Mouse (Mus musculus): ENCODE data around the gene Opn3. TPM values are rescaled to one million over a fixed set of nuclear protein-coding genes. Genes with fewer than 3 reads are reported as not detected.

The Opn3 gene
- polyA plus RNA-seq, 1 experiment from 2014 or later: 4.5 TPM

DNA sequence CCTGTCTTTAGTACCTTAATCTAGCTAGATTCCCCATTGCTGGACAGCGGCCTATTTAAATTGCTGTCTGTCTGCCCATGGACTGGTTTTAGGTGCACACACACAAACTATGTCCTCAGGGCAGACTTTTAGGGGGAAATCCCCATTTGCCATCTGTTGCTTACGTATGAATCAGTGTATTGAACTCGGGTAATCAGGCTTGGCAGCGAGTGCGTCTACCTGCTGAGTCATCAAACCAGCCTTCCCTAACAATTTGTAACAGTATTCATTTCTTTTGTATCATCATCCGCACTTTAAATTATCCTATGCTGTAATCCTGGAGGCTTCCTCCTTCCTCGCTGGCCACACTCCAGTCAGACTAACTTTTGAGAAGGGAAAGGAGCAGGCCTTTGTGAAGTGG, 22.5 kb downstream of the Opn3 start:
- no peaks in the 10 kb centered on the region for H3K27me3 ChIP-seq (ENCODE audit: control insufficient read depth, insufficient read depth, low read depth, low read length)
- H3K27ac ChIP-seq (ENCODE audit: low read length): no peak overlapping the region
- ATAC-seq (ENCODE audit: low read depth): no peak
- H3K4me3 ChIP-seq (ENCODE audit: low read length): no peak overlapping the region
- WGBS: 75% methylated on average over 7 of the region's 7 CpGs
- no peaks in the 10 kb centered on the region for H3K4me1 ChIP-seq (replicated peaks; ENCODE audit: control insufficient read depth, insufficient read depth, low read length)
- no peak overlapping the region for H3K9ac ChIP-seq (ENCODE audit: low read length)
- H3K9me3 ChIP-seq (ENCODE audit: control insufficient read depth, low read length): no peaks in the 10 kb centered on the region
- no peaks in the 10 kb centered on the region for H3K36me3 ChIP-seq (ENCODE audit: control insufficient read depth, insufficient read depth, low read length)
- H3K4me2 ChIP-seq (ENCODE audit: low read depth, low read length): no peak overlapping the region

DNA sequence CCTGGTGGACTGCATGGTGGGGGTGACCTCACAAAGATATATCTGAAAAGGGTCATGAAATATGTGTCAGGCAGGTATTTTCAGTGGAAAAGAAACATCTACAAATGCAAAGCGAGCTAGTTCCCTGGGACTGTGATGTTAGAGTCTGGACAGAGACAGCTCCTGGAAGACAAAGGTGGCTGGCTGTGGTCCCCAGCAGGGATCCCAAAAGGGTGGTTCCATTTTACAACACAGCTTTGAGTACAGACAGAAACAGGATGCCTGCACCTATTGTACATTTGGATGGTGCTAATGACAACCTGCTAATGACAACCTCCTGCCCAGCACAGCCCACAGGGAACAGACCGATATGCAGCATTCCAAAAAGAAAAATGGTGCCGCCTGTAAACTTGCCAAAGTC, 23.1 kb downstream of the Opn3 start:
- Histone ChIP-seq H3K4me3 (ENCODE audit: low read length) (no peak overlapping the region), H3K9me3 (ENCODE audit: control insufficient read depth, low read length) (no peaks in the 10 kb centered on the region), H3K9ac (ENCODE audit: low read length) (no peak overlapping the region), H3K4me1 (replicated peaks; ENCODE audit: control insufficient read depth, insufficient read depth, low read length) (no peaks in the 10 kb centered on the region), H3K36me3 (ENCODE audit: control insufficient read depth, insufficient read depth, low read length) (no peaks in the 10 kb centered on the region), H3K27ac (ENCODE audit: low read length) (no peak overlapping the region), H3K4me2 (ENCODE audit: low read depth, low read length) (no peak overlapping the region), H3K27me3 (ENCODE audit: control insufficient read depth, insufficient read depth, low read depth, low read length) (no peaks in the 10 kb centered on the region)
- 77% methylated on average over 3 of the region's 3 CpGs for WGBS
- no peak for ATAC-seq (ENCODE audit: low read depth)

DNA sequence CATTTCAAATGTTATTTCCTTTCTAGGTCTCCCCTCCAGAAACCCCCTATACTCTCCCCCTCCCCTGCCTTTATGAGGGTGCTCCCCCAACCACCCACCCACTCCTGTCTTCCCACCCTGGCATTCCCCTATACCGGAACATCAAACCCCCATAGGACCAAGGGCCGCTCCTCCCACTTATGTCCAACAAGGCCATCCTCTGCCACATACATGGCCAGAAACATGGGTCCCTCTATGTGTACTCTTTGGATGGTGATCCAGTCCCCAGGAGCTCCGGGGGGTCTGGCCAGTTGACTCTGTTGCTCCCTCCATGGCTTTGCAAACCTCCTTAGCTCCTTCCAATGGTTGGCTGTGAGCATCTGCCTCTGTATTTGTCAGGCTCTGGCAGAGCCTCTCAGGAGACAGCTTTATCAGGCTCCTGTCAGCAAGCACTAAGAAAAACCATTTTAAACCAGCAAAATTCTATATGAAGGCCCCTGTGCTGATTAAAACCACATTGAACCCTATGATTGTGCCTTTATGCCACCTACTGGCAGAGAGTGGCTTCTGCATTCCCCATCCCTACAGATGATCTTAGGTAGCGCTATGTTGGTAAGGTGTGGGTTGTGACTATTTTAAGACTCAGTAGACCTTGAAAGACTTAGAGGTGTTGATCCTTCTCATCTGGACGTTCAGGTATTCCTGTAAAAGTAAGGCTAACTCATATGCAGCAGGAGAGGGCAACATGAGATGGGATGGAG, 23.7 kb downstream of the Opn3 start:
- Histone ChIP-seq H3K9me3 (ENCODE audit: control insufficient read depth, low read length) (no peaks in the 10 kb centered on the region), H3K36me3 (ENCODE audit: control insufficient read depth, insufficient read depth, low read length) (no peaks in the 10 kb centered on the region), H3K27me3 (ENCODE audit: control insufficient read depth, insufficient read depth, low read depth, low read length) (no peaks in the 10 kb centered on the region), H3K4me3 (ENCODE audit: low read length) (no peak overlapping the region), H3K4me1 (replicated peaks; ENCODE audit: control insufficient read depth, insufficient read depth, low read length) (no peaks in the 10 kb centered on the region), H3K9ac (ENCODE audit: low read length) (no peak overlapping the region), H3K4me2 (ENCODE audit: low read depth, low read length) (no peak overlapping the region), H3K27ac (ENCODE audit: low read length) (no peak overlapping the region)
- peak; percentile 41; the same call in 1 of the 2 replicates for ATAC-seq (ENCODE audit: low read depth)
- WGBS: 70% methylated on average over 5 of the region's 5 CpGs

DNA sequence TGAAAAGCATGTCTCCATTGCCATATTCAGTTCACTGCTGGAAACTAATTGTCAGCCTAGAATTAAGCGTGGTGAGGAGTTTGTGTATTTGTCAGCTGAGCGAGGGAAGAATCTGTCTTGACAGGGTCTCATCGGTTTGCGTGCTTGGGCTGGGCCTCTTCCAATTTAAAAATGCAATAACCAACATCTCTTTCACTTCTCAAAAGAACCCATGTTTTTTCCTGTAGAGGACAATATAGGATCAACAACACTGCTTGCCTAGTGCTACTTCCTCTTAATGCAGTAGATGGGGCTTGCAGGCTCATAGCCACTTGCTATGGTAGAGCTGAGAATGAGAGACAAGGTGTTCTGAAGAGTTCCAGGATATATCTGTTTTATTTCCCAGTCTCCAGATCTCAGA, 32.7 kb downstream of the Opn3 start:
- Histone ChIP-seq H3K4me3 (ENCODE audit: low read length) (no peak overlapping the region), H3K27me3 (ENCODE audit: control insufficient read depth, insufficient read depth, low read depth, low read length) (no peaks in the 10 kb centered on the region), H3K4me2 (ENCODE audit: low read depth, low read length) (no peak overlapping the region), H3K27ac (ENCODE audit: low read length) (no peak overlapping the region), H3K9me3 (ENCODE audit: control insufficient read depth, low read length) (no peaks in the 10 kb centered on the region), H3K36me3 (ENCODE audit: control insufficient read depth, insufficient read depth, low read length) (no peaks in the 10 kb centered on the region), H3K9ac (ENCODE audit: low read length) (no peak overlapping the region), H3K4me1 (replicated peaks; ENCODE audit: control insufficient read depth, insufficient read depth, low read length) (no peaks in the 10 kb centered on the region)
- ATAC-seq (ENCODE audit: low read depth): no peak
- 92% methylated on average over 4 of the region's 4 CpGs for WGBS

DNA sequence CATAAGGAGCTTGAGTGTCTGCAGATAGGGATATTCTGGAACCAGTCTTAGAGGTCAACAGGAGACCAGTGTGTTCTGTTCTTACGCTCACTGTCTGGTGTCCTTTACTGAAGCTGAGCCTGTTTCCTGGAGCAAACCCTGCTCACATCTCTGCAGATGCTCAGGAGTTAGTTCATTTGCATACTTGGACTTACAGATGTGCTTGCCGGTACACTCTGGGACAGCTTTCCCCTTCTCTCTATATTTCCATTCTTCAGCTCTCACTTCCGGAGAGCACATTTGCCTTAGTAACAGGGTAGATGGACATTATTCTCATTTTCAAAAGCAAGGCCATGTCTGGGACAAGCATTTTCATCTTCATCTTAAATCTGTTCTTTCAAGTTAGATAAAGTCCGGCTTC, 44.0 kb downstream of the Opn3 start:
- WGBS: 90% methylated on average over 4 of the region's 4 CpGs
- Histone ChIP-seq H3K9ac (ENCODE audit: low read length) (no peak overlapping the region), H3K4me2 (ENCODE audit: low read depth, low read length) (no peak overlapping the region), H3K4me3 (ENCODE audit: low read length) (no peak overlapping the region), H3K36me3 (ENCODE audit: control insufficient read depth, insufficient read depth, low read length) (no peaks in the 10 kb centered on the region), H3K27me3 (ENCODE audit: control insufficient read depth, insufficient read depth, low read depth, low read length) (no peaks in the 10 kb centered on the region), H3K27ac (ENCODE audit: low read length) (no peak overlapping the region), H3K9me3 (ENCODE audit: control insufficient read depth, low read length) (no peaks in the 10 kb centered on the region), H3K4me1 (replicated peaks; ENCODE audit: control insufficient read depth, insufficient read depth, low read length) (no peaks in the 10 kb centered on the region)
- ATAC-seq (ENCODE audit: low read depth): no peak

DNA sequence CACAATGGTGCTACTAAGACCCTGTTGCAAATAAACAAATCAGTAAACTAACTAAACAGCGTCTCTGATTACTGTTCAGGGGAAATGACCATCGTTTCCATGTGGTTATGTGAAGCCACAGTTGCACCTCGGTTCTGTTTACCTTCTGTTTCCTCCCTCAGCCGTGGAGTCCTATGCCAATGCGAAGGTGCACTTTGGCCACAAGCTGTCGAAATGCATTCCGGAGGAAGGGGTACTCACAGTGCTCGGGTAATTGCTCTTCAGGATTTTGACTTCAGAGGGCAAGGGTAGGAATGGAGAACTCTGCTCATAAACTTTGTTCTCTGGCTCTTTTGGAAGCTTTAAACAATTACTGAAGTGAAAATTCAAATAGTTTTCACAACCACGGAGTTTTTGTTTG, 45.6 kb downstream of the Opn3 start:
- 30% methylated on average over 9 of the region's 9 CpGs for WGBS
- no peaks in the 10 kb centered on the region for H3K36me3 ChIP-seq (ENCODE audit: control insufficient read depth, insufficient read depth, low read length)
- no peaks in the 10 kb centered on the region for H3K27me3 ChIP-seq (ENCODE audit: control insufficient read depth, insufficient read depth, low read depth, low read length)
- no peak for ATAC-seq (ENCODE audit: low read depth)
- no peak overlapping the region for H3K9ac ChIP-seq (ENCODE audit: low read length)
- no peak overlapping the region for H3K4me3 ChIP-seq (ENCODE audit: low read length)
- H3K27ac ChIP-seq (ENCODE audit: low read length): no peak overlapping the region
- no peaks in the 10 kb centered on the region for H3K4me1 ChIP-seq (replicated peaks; ENCODE audit: control insufficient read depth, insufficient read depth, low read length)
- H3K9me3 ChIP-seq (ENCODE audit: control insufficient read depth, low read length): no peaks in the 10 kb centered on the region
- no peak overlapping the region for H3K4me2 ChIP-seq (ENCODE audit: low read depth, low read length)

DNA sequence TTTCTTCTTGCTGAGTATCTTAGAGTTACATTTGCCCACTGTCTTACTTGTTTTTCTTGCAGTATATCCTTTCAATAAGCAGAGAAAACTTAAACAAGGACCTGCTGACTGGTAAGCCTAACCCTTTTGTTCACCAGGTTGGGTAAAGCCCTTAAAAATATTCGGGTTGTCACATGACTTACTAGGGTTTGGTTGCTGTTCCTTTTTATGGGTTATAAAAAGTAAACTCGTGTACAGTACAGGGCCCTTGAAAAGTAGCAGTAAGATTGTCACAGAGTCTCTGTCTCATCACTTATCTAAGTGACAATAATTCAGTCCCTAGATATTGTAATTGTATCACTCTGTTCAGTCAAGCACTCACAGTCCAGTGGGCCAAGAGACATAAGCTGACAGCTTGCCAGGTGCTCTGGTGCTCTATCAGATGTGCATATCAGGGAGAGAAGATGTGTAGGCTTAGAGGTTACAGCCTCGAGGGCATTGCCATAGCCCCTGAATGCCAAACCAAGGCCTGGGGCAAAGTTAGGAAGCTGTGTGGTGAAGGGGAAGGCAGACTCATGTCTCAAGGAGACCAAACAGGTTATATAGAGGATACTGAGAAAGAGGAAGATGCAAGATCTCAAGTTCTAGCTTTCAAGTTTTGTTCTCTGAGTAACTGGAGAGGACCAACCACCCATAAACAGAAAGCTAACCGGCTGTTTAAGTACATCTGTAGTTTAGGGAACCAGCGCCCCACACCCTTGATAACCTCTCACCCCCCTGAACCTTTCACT, 48.9 kb downstream of the Opn3 start:
- H3K9me3 ChIP-seq (ENCODE audit: control insufficient read depth, low read length): no peaks in the 10 kb centered on the region
- no peak overlapping the region for H3K4me3 ChIP-seq (ENCODE audit: low read length)
- no peak overlapping the region for H3K27ac ChIP-seq (ENCODE audit: low read length)
- H3K36me3 ChIP-seq (ENCODE audit: control insufficient read depth, insufficient read depth, low read length): no peaks in the 10 kb centered on the region
- no peak overlapping the region for H3K4me2 ChIP-seq (ENCODE audit: low read depth, low read length)
- H3K4me1 ChIP-seq (replicated peaks; ENCODE audit: control insufficient read depth, insufficient read depth, low read length): no peaks in the 10 kb centered on the region
- WGBS: 43% methylated on average over 5 of the region's 5 CpGs
- no peak for ATAC-seq (ENCODE audit: low read depth)
- H3K27me3 ChIP-seq (ENCODE audit: control insufficient read depth, insufficient read depth, low read depth, low read length): no peaks in the 10 kb centered on the region
- no peak overlapping the region for H3K9ac ChIP-seq (ENCODE audit: low read length)

DNA sequence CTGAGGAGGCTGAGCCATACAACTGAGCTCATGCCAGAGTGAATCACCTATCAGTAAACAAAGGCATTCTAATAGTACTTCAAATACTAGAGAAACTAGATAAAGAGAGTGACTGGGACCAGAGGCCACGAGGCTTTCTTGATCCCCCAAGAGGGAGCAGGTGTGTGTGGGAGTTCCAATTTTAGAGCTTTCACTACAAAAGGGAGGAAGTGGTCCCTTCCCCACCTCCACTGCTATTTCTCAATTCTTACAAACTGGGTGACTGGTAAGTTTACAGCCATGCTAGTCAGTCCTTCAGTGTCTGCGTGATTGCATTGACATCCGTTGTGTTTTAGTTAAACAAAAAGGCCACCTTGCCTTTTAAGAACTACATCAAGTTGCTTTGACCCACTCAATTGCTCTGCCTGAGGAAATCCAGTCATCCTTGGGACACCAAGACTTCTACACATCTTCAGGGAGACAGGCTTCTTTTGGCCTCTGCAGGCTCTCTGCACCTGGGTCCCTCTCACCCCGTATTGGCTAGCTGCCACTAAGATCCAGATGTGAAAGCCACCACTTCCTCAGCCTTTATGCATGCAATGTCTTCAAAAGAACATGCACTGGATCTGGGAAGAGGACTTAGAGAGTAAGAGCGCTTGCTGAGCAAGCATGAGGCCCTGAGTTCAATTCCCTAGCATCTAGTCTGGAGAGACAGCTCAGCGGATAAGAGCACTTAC, 52.0 kb downstream of the Opn3 start:
- Histone ChIP-seq H3K27ac (ENCODE audit: low read length) (no peak overlapping the region), H3K9me3 (ENCODE audit: control insufficient read depth, low read length) (no peaks in the 10 kb centered on the region), H3K4me2 (ENCODE audit: low read depth, low read length) (no peak overlapping the region), H3K36me3 (ENCODE audit: control insufficient read depth, insufficient read depth, low read length) (no peaks in the 10 kb centered on the region), H3K9ac (ENCODE audit: low read length) (no peak overlapping the region), H3K4me1 (replicated peaks; ENCODE audit: control insufficient read depth, insufficient read depth, low read length) (no peaks in the 10 kb centered on the region), H3K27me3 (ENCODE audit: control insufficient read depth, insufficient read depth, low read depth, low read length) (no peaks in the 10 kb centered on the region), H3K4me3 (ENCODE audit: low read length) (no peak overlapping the region)
- 64% methylated on average over 6 of the region's 6 CpGs for WGBS
- no peak for ATAC-seq (ENCODE audit: low read depth)

DNA sequence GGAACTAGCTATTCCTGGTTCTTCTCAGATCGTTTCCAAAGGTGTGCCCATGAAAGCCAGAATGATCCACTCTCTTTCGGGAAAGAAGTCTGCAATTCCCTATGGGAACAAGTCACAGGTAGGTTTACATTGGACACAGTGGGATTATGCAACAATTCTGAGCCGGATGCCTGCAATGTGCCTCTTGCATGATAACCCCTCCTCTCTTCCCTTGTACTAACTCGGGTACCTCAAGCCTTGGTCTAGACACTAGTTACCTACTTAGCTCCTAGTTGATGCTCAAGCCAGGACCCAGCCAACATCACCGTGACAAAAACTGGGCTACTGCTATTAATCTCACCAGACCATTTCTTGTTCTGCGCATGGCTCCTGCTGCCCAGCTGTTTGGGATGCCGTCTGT, 53.5 kb downstream of the Opn3 start:
- Histone ChIP-seq H3K4me1 (replicated peaks; ENCODE audit: control insufficient read depth, insufficient read depth, low read length) (no peaks in the 10 kb centered on the region), H3K27ac (ENCODE audit: low read length) (no peak overlapping the region), H3K4me2 (ENCODE audit: low read depth, low read length) (no peak overlapping the region), H3K9me3 (ENCODE audit: control insufficient read depth, low read length) (no peaks in the 10 kb centered on the region), H3K9ac (ENCODE audit: low read length) (no peak overlapping the region), H3K27me3 (ENCODE audit: control insufficient read depth, insufficient read depth, low read depth, low read length) (no peaks in the 10 kb centered on the region), H3K36me3 (ENCODE audit: control insufficient read depth, insufficient read depth, low read length) (no peaks in the 10 kb centered on the region), H3K4me3 (ENCODE audit: low read length) (no peak overlapping the region)
- no peak for ATAC-seq (ENCODE audit: low read depth)
- 82% methylated on average over 7 of the region's 7 CpGs for WGBS
